Mouse (Mus musculus): ENCODE results near the gene Yars. TPM values are rescaled to one million over a fixed set of nuclear protein-coding genes. Genes with fewer than 3 reads are reported as not detected.

Yars gene
- 72.0 and 72.5 TPM in 2 replicates for polyA plus RNA-seq (2012; rRNA removed)

DNA sequence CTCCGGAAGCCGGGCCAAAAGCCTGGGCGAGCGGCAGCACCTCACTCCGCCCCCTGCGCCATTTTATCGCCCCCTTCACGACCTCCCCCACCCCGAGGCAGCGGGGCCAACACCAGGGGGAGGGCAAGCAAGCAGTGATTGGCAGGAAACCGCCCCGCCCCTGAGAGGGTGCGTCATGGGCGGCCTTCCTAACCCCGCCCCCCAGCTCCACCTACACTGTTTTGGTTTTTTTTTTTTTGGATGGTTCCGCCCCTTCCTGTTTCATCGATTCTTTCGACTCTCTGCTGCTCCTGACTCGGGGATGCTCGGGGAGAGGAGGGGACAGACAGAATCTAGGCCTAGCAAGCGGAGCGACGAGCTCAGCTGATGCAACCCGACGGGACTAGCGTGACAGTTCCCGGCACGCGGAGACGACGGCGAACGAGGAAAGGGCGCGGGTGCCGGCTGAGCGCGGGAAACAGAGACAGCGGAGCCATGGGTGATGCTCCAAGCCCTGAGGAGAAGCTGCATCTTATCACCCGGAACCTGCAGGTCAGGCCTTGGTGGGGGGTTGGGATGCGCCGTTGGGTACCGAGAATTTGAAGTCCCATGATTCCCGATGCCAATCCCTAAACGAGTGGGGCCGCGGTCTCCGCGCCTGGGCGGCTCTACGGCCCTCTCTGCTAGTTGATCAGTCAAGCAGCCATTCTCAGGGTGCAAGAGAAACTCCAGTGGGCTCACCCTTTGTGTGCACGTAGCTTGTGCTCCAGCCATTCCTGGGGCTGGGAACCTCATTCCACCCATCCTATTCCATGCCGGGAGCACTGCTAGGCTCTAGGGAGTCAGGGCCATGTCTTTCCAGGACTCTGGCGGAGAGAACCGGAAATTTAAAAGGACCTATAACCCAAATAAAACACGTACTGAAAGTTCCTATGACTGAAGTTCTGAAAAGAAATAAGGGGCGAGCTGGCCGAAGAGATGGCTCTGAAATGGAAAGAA, at the start of gene Yars, which contains the start of gene S100pbp:
Yars (plus strand) TSS at position 219 of the 978 bp plus-strand sequence.
S100pbp (minus strand) TSS at position 186 of the 978 bp plus-strand sequence.
- DNase-seq (ENCODE audit: extremely low spot score in 1 of 2, low spot score in 1 of 2) = peak; percentile 88 to 97

- DNase-seq (ENCODE audit: extremely low spot score in 1 of 2, low spot score in 1 of 2) = no peak
These were observed 48.8 kb upstream of the Yars start for GRCm38 (mm10) chr4:129140808-129141207.

- DNase-seq (ENCODE audit: extremely low spot score in 1 of 2, low spot score in 1 of 2) = no peak
These were observed 47.8 kb upstream of the Yars start for GRCm38 (mm10) chr4:129141560-129142438.

- no peak for DNase-seq (ENCODE audit: extremely low spot score in 1 of 2, low spot score in 1 of 2)
These were observed 47.0 kb upstream of the Yars start for GRCm38 (mm10) chr4:129142439-129143045.

GRCm38 (mm10) chr4:129143509-129143908, 46.1 kb upstream of the Yars start:
- no peak for DNase-seq (ENCODE audit: extremely low spot score in 1 of 2, low spot score in 1 of 2)

GRCm38 (mm10) chr4:129144401-129145367, 44.9 kb upstream of the Yars start:
- peak; percentile 87 to 93 for DNase-seq (ENCODE audit: extremely low spot score in 1 of 2, low spot score in 1 of 2)

DNA sequence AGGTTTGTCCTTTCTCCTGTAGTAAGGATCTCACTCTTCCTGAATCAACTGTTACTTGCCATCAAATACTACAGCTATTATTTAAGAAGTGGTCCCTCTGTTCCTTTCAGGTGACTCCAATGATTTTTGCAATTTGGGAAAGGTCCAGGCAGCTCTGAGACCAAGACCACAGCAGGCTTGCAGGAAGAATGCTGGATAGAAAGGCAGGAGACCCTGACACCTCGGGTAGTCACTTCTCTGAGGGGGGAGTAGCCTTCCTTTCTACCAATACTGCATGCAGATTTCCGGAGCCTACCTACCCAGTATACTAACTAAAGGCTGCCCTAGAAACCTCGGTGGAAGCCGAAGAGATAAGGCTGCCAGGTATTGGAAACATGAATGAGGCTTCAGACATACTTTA, 44.1 kb upstream of the Yars start:
- DNase-seq (ENCODE audit: extremely low spot score in 1 of 2, low spot score in 1 of 2) = no peak

- no peak for DNase-seq (ENCODE audit: extremely low spot score in 1 of 2, low spot score in 1 of 2)
These were observed 43.6 kb upstream of the Yars start for GRCm38 (mm10) chr4:129145943-129146342.

GRCm38 (mm10) chr4:129146392-129146791, 43.2 kb upstream of the Yars start:
- DNase-seq (ENCODE audit: extremely low spot score in 1 of 2, low spot score in 1 of 2) = no peak

GRCm38 (mm10) chr4:129147552-129148103, 41.9 kb upstream of the Yars start:
- no peak for DNase-seq (ENCODE audit: extremely low spot score in 1 of 2, low spot score in 1 of 2)

DNA sequence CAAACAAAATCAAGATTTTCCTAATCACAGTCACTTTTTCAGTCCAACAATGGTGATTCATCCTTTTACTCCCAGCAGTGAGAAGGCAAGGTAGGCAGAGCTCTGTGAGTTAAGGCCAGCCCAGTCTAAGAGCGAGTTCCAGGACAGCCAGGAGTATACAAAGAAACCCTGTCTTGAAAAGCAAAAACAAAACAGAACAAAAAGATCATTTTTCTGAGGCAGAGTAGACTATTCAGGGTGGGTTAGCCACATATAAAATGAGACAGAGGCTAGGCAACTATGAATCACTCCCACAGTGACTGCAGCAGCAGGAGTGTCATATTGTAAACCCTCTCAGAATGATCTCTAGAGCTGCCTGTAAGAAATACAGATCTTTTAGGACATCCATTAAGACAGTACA, 40.2 kb upstream of the Yars start:
- DNase-seq (ENCODE audit: extremely low spot score in 1 of 2, low spot score in 1 of 2) = no peak

DNA sequence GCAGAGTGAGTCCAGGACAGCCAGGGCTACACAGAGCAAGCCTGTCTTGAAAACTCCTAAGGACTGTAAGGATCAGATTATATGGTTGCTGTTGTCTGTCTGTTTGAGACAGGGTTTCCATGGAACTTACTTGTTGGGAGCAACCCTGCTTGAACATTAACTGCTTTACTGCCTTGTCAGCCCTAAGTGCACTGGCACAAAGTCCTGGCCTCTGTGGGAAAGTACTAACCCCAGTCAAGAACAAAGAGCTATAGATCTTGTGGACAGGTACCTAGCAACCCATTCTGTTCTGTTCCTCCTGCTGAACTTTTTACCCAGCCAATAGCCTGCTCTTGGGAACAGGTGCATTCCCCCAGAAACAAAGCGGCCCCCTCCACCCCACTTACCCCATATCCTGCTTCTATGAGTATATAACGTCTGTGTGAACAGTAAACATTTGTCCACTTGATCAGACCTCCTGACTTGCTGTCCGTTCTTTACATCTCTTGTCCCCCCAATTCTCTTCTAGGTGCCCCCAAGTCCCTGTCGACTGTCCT, 38.2 kb upstream of the Yars start:
- DNase-seq (ENCODE audit: extremely low spot score in 1 of 2, low spot score in 1 of 2) = no peak

DNA sequence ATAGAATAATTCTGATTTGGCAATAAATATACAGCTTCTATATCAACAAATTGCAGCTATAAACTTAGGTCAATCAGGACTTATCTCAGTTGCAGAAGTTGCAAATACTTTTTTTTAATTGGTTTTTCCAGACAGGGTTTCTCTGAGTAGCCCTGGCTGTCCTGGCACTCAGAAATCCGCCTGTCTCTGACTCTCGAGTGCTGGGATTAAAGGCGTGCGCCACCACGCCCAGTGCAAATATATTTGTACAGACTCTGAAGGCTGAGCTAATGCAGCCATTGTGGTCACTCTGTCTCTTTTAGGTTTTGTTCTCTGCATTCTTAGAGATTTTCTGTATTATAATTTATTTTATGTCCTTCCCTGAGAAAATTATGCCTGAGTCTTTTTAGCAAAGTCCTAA, 32.0 kb upstream of the Yars start:
- DNase-seq (ENCODE audit: extremely low spot score in 1 of 2, low spot score in 1 of 2) = no peak

DNA sequence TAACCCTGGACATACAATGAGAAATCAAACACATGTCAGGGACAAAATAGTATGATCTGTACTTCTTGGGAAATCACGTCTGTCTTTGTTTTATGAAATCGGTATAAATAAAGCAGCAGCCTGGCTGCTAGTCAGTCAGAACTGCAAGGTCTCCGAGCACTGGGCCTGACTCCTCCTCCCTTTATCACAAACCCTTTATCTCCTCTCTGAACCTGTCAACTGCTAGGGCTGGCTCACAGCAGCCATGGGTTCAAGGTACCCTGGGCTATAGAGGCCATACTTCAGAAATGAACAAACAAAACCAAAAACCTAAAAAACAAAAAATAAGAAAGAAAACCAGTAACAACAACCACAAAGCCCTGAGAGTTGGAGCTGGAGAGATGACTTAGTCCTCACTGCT, 31.0 kb upstream of the Yars start:
- no peak for DNase-seq (ENCODE audit: extremely low spot score in 1 of 2, low spot score in 1 of 2)

- no peak for DNase-seq (ENCODE audit: extremely low spot score in 1 of 2, low spot score in 1 of 2)
These were observed 28.5 kb upstream of the Yars start for GRCm38 (mm10) chr4:129161076-129161475.

DNA sequence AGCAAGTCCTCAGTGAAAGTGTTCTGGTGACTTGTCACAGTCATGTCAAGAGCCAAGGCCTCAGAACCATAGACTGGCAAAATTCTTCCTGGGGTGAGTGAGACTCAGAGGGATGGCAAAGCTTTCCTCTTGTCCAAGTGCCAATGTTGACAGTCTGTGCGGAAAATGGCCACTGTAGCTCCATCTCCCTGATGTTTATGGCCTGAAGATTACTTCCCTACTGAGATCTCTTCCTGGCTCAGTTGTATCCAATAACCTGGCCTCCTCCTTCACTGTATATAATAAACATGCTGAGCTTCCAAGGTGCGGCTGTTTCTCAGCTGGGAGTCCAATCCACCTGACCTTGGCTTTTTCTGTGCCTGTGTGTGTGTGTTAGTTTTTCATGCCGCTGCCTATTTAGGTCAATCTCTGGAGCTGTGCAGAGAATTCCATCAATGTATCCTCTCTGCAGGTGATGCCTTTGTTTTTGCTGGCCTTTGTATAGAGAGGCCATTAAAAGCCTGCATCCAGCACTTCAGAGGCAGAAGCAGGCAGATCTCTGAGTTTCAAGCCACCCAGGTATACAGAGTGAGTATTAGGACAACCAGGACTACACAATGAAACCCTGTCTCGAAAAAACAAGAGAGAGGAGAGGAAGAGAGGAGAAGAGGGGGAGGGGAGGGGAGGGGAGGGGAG, 27.8 kb upstream of the Yars start:
- DNase-seq (ENCODE audit: extremely low spot score in 1 of 2, low spot score in 1 of 2) = no peak

DNA sequence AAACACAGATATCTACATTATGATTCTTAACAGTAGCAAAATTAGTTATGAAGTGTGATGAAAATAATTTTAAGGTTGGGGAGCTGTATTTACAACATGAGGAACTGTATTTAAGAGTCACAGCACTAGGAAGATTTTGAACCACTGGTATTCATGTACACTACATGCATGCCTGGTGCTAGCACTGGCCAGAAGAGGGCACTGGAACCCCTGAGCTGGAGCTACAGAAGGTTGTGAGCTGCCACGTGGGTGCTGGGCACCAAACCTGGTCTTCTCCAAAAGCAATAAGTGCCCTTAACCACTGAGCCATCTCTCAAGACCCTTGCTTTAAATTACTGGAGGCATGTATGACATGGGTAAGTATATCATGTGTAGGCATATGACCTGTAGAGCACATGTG, 17.0 kb upstream of the Yars start:
- DNase-seq (ENCODE audit: extremely low spot score in 1 of 2, low spot score in 1 of 2) = no peak

DNA sequence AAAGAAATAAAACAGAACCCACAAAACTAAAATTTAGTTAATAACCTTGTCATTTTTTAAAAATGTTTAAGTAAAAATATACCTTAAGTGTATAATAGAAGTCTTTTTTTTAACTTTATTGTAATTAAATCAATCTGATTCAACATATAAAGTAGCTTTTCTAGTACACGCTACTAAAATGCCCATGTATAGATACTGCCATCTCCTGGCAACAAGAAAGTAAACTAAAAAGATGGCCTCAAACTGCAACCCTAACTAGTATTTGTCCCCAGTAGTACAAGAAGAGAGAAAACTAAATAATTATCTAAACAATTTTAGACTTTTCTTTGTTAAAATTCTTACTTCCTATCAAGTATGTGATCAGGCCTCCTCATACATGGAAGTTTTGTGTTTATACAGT, 10.0 kb upstream of the Yars start:
- DNase-seq (ENCODE audit: extremely low spot score in 1 of 2, low spot score in 1 of 2) = peak in 1 of 2 experiments; percentile 22
